Mouse (Mus musculus): ENCODE measurements at regions not wholly inside any gene's neighbourhood (a gene's known extent, or its start where the extent isn't known, plus 50 kb on each side); places are given as distances from the start of the nearest gene placed in this dataset.

GRCm38 (mm10) chrX:13014051-13014450, 57.2 kb upstream of the Usp9x start:
- DNase-seq (ENCODE audit: low spot score in 2 of 2), result no peak

DNA sequence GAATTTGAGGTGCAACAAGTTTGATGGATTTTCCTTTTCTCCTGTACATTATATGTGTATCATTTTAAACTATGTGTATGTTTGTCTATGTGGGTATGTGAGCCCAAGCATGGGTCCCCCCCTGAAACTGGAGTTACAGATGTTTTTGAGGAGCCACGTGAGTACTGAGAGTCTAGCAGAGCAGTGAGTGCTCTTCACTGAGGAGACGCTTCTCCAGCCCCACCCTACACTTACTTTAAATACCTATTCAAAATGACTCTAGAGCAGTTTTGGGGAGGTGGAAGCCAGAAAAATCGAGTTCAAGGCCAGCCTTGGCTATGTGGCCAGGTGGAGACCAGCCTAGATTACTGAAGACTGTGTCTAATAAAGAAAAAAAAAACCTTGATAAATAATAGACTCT, 58.2 kb upstream of the Usp9x start:
- DNase-seq (ENCODE audit: low spot score in 2 of 2), result no peak

- DNase-seq (ENCODE audit: low spot score in 2 of 2), result no peak
These were observed 80.5 kb upstream of the Usp9x start for GRCm38 (mm10) chrX:12990777-12991176.

GRCm38 (mm10) chrX:12977676-12978075, 93.6 kb upstream of the Usp9x start:
- no peak for DNase-seq (ENCODE audit: low spot score in 2 of 2)

GRCm38 (mm10) chrX:12968979-12969746, 102.1 kb upstream of the Usp9x start:
- no peak for DNase-seq (ENCODE audit: low spot score in 2 of 2)

GRCm38 (mm10) chrX:12959467-12960314, 111.6 kb upstream of the Usp9x start:
- no peak for DNase-seq (ENCODE audit: low spot score in 2 of 2)

GRCm38 (mm10) chrX:12958873-12959272, 112.4 kb upstream of the Usp9x start:
- no peak for DNase-seq (ENCODE audit: low spot score in 2 of 2)

DNA sequence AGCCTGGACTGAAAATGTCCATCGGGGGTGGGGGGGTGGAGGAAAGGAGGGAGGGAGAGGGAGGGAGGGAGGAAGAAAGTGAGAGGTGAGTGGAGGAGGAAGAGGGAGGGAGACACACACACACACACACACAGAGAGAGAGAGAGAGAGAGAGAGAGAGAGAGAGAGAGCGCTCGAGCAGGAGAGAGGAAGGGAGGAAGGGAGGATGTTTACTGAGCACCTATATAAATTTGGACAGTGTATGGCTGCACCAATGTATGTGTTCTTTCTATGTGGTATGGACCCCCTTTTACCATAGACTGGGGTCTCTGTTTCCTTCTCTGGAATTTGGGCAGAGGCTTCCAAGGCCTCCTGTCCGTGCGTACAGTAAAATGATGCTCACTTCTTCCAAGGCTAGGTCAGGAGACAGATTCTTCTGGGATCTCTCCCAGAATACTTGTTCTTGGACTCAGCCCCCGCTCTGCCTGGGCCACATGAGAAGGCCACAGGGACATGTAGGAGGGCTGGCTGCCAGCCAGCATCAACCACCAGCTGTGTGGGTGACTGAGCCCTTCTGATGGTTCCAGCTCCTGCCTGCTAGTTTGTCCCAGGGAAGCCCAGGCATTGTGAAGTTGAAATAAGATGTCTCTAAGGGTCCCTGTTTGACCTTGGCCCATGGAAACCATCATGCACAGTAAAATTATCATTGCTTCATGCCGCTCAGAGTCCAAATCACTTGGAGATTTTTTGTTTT, 120.2 kb upstream of the Usp9x start:
- DNase-seq (ENCODE audit: low spot score in 2 of 2), result no peak

DNA sequence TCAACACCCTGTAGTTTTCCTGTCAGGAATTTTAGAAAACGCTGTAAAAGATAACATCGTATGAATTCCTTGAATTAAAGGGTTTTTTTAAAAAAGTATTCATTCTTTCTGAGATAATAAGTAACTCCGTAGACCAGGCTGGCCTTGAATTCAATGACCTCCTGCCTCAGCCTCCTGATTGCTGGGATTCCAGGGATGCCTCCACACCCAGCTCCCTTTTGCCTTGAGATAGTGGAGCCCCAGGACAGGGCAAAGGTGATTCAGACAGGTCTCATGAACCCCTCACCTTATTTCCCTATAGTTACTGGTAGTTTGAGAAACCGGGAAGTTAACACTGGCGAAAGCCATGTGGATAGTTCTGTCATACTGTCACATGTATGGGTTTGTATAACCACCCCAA, 128.8 kb upstream of the Usp9x start:
- DNase-seq (ENCODE audit: low spot score in 2 of 2), result no peak

DNA sequence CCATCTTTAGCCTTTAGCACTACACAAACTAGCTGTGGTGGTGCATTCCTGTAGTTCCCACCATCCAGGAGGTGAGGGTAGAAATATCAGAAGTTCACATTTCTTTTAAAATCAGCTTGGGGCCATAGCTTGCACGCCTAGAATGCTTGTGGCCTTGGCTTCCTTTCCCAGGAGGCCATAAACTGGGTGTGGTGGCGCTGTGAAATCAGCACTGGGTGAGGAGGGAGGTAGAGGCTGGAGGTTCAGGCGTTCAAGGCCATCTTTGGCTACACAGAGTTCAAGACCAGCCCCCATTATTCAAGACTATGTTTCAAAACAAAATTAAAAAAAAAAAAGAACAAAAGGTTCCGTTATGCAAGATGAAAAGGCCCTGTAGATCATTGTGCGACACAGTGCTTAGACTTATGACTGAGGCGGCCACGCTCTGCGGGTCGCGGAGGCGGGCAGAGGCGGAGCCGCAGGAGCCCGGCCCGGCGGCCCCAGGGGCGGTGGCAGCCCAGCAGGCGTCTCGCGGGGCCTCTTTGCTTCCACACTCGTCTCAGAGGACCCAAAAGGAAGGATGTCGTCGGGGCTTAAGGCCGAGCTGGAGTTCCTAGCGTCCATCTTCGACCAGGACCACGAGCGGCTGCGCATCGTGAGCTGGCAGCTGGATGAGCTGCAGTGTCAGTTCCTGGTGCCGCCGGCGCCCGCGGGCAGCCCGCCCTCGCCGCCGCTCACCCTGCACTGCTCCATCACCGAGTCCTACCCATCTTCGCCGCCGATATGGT, 134.7 kb upstream of the Usp9x start:
- DNase-seq (ENCODE audit: low spot score in 2 of 2), result peak in 1 of 2 experiments; percentile 17

GRCm38 (mm10) chrX:12933294-12933807, 137.9 kb upstream of the Usp9x start:
- no peak for DNase-seq (ENCODE audit: low spot score in 2 of 2)

DNA sequence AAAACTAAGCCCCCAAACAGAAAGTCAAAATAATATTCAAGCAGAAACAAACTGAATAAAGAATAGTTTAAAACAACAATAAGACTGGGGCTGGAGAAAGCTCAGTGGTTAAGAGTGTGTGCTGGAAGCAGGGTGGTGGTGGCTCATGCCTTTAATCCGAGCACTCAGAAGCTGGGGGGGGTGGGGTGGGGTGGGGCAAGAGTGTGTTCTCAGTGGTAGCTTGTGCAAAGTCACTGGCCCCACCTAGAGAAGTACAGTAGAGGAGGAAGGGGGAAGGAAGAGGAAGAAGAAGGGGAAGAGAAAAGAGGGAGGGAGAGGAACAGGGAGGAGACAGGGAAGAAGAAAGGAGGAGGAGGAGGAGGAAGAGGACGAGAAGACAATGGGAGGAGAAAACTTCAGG, 141.1 kb upstream of the Usp9x start:
- DNase-seq (ENCODE audit: low spot score in 2 of 2), result no peak

DNA sequence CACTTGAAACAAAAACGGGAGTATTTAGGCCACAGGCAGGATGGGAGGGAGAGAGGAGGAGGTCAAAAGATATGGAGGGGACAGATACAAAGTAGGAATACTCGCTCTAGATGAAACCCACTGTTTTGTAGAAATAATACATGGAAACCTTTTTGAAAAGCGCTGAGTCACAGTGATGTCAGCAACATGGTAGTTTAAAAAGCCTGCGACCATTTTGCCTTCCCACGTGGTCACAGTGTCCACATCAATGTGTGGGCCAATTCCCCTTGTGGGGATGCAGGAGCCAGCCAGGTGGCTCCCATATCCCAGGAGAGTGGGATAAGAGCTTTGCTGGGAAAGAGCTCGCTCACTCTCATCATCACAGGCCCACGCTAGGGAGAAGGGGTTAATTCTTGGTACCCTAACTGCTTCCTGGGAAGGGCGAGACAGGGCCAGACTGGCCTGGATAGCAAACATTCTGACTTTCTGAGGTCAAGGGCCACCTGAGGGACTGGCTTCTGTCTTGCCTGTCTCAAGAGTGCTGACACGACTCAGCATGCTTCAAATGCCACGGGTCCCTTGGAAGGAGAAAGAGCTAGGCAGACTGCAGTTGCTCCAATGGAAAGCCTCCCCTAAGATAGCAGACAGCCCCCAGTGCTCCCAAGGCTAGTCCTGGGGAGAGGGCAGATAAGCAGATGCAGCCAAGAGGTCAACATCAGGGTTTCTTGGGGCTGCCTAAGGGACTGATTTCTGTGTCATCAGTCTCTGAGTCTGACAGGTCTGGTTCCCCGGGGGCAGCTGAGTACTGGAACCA, 143.3 kb upstream of the Usp9x start:
- no peak for DNase-seq (ENCODE audit: low spot score in 2 of 2)

DNA sequence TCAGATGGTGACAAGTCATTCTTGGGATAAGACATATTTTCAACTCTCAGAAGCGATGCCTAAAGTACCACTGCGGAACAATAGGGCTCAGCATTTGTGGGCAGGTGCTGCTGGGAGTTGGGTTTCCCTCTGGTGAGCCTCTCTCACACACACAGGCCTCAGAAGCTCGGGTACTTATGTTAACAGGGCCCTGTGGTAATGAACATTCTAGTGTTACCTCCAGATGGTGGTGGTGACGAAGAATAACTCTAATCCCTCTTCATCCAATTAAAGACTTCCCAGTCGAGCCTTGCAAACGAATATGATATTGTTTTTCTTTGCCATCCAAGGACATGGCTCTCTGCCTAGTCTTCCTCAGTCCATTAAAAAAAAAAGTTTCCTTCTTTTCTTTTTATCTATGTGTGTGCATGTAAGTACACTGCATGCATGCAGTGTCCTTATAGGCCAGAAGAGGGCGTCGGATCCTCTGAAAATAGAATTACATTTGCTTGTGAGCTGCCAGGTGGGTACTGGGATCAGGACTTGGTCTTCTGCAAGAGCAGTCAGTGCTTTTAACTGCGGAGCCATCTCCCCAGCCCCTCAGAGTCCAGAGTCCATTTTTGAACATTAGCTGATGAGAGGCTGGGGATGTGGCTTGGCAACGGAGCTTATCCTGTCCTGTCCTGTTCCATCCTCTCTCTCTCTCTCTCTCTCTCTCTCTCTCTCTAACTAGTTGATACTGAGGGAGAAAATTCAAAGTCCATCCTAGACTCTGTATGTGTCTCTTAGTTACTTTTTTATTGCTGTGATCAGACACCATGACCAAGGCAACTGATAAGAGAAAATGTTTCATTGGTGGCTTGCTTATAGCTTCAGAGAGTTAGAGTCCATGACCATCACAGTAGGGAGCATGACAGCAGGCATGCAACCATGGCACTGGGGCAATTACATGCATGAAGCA, 146.3 kb upstream of the Usp9x start:
- no peak for DNase-seq (ENCODE audit: low spot score in 2 of 2)

DNA sequence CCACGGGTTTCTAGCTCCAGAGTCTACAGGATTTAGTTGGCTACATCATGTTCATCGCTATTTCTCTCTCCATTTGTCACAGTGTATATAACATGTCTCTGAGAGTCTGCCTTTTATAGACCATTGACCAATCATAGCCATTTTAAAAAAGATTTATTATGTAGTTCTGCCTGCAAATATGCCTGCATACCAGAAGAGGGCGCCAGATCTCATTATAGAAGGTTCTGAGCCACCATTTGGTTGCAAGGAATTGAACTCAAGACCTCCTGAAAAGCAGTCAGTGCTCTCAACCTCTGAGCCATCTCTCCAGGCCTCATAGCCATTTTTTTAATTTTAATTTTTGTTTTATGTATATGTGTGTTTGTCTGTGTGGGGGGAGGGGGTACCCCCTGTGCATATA, 151.7 kb upstream of the Usp9x start:
- no peak for DNase-seq (ENCODE audit: low spot score in 2 of 2)

GRCm38 (mm10) chrX:12917105-12917504, 154.2 kb upstream of the Usp9x start:
- DNase-seq (ENCODE audit: low spot score in 2 of 2), result no peak

DNA sequence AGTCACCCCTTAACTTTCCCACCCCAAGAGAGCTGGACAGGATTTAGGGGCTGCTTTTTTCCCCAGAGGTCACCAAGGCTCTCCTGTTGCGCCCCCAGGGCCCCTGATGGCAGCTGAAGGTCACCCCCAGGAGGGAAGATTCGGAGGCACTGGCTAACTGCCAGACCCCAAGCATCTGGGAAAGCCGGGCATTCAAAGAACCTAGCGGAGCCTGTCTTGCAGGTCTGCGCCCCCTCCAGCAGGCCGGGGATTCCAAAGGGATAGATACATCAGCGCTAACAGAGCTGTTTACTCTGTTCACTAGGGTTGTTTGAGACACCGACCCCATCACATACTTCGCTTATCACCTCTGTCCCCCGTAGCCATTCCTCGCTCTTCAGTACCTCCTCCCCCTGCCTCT, 154.6 kb upstream of the Usp9x start:
- DNase-seq (ENCODE audit: low spot score in 2 of 2), result no peak

DNA sequence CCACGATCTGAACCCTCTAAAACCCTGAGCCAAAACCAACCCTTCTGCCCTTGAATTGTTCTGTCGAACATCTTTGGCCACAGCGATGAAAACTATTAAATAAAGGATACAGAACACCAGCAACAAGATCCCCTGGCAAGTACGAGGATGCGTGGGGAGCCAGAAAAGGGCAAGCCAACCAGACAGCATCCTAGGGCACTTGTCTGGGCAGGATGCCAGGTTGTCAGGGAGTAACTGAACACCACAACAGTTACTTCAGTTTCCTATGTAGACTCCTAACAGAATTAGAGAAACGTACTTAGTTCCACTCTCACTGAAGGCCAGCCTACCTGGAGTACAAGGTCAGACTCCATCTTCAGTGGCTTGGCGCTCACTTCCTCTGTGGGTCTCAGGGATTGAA, 138.4 kb upstream of the Med14 start:
- no peak for DNase-seq (ENCODE audit: low spot score in 2 of 2)

- no peak for DNase-seq (ENCODE audit: low spot score in 2 of 2)
These were observed 129.6 kb upstream of the Med14 start for GRCm38 (mm10) chrX:12891468-12891867.

Measured in layer of hippocampus, postnatal 14 days (tissue).